Mouse (Mus musculus): ENCODE measurements around the gene Zfp711. TPM values are rescaled to one million over a fixed set of nuclear protein-coding genes. Genes with fewer than 3 reads are reported as not detected.

Gene Zfp711
- not detected in 2 replicates for total RNA-seq (2023)

DNA sequence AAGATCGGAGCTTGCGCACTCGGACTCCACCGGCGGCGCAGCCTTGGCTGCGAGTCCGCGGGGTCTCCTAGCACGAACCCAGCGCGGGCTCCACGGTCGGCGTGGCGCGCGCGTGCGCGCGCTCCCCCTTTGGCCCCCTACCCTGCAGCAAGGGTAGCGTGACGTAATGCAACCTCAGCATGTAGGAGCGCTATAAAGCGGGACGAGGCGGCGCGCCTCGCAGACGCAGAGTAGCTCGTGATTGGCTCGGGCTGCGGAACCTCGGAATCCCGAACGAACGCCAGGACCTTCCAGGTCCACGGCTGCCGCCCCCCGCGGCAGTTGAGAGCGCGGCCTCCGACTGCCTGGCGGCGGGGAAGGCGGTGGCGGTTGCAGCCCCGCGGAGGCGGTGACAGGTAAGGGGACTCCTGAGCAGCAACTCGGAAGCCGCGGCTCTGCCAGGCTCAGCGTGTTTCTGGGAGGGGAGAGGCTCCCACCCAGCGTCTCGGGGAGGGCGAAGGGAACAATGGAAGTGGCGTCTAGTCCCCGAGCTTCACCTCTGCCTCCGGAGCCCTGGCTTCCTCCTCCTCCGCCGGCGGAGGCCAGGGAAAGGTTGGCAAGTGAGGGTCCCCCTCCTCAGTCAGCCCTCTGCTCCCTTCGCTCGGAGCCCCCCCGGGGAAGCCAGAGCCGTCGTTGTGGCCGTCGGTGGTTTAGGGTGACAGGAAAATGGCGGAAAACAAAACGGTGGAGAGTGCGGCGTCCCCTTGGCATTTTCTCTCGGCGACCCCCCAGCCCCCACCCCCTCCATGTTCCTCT is at the start of gene Zfp711:
Gene Zfp711 (plus strand): TSS at position 16 of the 795 bp plus-strand sequence.

Other genes with a start within 250 kb of the Zfp711 start
- gene Satl1, start 193.7 kb upstream of the Zfp711 start, total RNA-seq (2023): not detected in 2 replicates
- gene 2010106E10Rik, start 105.3 kb upstream of the Zfp711 start, total RNA-seq (2023): not detected in 2 replicates
- not detected in 2 replicates for gene Pof1b, start 98.1 kb downstream of the Zfp711 start, total RNA-seq (2023)